Mouse (Mus musculus) ES-E14 (cell line): ENCODE measurements around the gene Lyl1. TPM values are rescaled to one million over a fixed set of nuclear protein-coding genes. Genes with fewer than 3 reads are reported as not detected.

Experiments used
- DNase-seq: peaks from one replicate; pipeline ENCODE4 v3.0.0-alpha.2; 2013; ENCODE audit warnings: low read depth, low spot score
- H3K27ac ChIP-seq: 2 replicates; pipeline ENCODE4 v1.5.1; 2012; ENCODE audit warnings: low read depth, mild to moderate bottlenecking, low read length, moderate library complexity, mixed read lengths; ENCODE audit not compliant: poor library complexity, insufficient read depth, severe bottlenecking
- H3K36me3 ChIP-seq: 2 replicates; pipeline ENCODE4 v1.6.1; 2012; ENCODE audit warnings: mild to moderate bottlenecking, low read length, moderate library complexity, mixed read lengths; ENCODE audit not compliant: control insufficient read depth, poor library complexity, insufficient read depth, severe bottlenecking
- H3K4me1 ChIP-seq, 2 experiments: fragments of 150-350 bp in 1 of 2; sonication (generic) in 1 of 2; 2 replicates each; pipeline ENCODE4 v1.6.1; 2012; ENCODE audit warnings: low read length in 2 of 2, mild to moderate bottlenecking in 1 of 2, mixed read lengths in 1 of 2; ENCODE audit not compliant: control insufficient read depth in 2 of 2, insufficient read depth in 2 of 2, poor library complexity in 1 of 2
- H3K4me3 ChIP-seq, 2 experiments: fragments of 150-350 bp in 1 of 2; sonication (generic) in 1 of 2; 2 replicates each; pipeline ENCODE4 v1.5.1; 2012; ENCODE audit warnings: low read length in 2 of 2, low read depth in 1 of 2, mild to moderate bottlenecking in 1 of 2, mixed read lengths in 1 of 2; ENCODE audit not compliant: insufficient read depth in 1 of 2, poor library complexity in 1 of 2, severe bottlenecking in 1 of 2
- H3K9ac ChIP-seq: 2 replicates; pipeline ENCODE4 v1.6.1; 2012; ENCODE audit warnings: low read depth, mild to moderate bottlenecking, low read length, mixed read lengths; ENCODE audit not compliant: poor library complexity, insufficient read depth, severe bottlenecking
- H3K9me3 ChIP-seq: fragments of 150-350 bp; sonication (generic); 2 replicates; pipeline ENCODE4 v1.6.1; 2012; ENCODE audit warnings: low read depth, mild to moderate bottlenecking, low read length; ENCODE audit not compliant: control insufficient read depth, insufficient read depth
- CHD2 ChIP-seq: IDR thresholded peaks from 2 replicates; pipeline ENCODE4 v1.6.1; 2014; ENCODE audit warnings: mild to moderate bottlenecking, low read depth, low read length, inconsistent platforms
- HCFC1 ChIP-seq: IDR thresholded peaks from 2 replicates; pipeline ENCODE4 v1.6.1; 2012; ENCODE audit warnings: low read length, inconsistent platforms, borderline replicate concordance; ENCODE audit not compliant: insufficient read depth
- MAFK ChIP-seq: IDR thresholded peaks from 2 replicates; pipeline ENCODE4 v1.6.1; 2014; ENCODE audit warnings: mild to moderate bottlenecking, low read depth, low read length, inconsistent platforms; ENCODE audit not compliant: insufficient read depth
- ZC3H11A ChIP-seq: IDR thresholded peaks from 2 replicates; pipeline ENCODE4 v1.6.1; 2012; ENCODE audit warnings: low read depth, mild to moderate bottlenecking, inconsistent platforms, low read length, borderline replicate concordance
- ZNF384 ChIP-seq: IDR thresholded peaks from 2 replicates; pipeline ENCODE4 v1.6.1; 2012; ENCODE audit warnings: low read depth, low read length, inconsistent platforms
- in situ Hi-C, 2 experiments: fragments of 600-800 bp; cut with MboI; formaldehyde crosslinking; loops; one replicate each; pipeline ENCODE4 v1.15.1; 2025; ENCODE audit warnings: low sequenced_read_pairs in 2 of 2, inconsistent platforms in 1 of 2; ENCODE audit not compliant: unreplicated experiment in 2 of 2
- total RNA-seq: library from RNA; depleted of rRNA; stranded (reverse); fragments of 300-350 nt; gene quantifications from 2 replicates; pipeline ENCODE4 v1.2.3, GENCODE M21; 2012; rRNA removed

Lyl1 gene
- total RNA-seq, 1 experiment: 0.49 TPM

DNA sequence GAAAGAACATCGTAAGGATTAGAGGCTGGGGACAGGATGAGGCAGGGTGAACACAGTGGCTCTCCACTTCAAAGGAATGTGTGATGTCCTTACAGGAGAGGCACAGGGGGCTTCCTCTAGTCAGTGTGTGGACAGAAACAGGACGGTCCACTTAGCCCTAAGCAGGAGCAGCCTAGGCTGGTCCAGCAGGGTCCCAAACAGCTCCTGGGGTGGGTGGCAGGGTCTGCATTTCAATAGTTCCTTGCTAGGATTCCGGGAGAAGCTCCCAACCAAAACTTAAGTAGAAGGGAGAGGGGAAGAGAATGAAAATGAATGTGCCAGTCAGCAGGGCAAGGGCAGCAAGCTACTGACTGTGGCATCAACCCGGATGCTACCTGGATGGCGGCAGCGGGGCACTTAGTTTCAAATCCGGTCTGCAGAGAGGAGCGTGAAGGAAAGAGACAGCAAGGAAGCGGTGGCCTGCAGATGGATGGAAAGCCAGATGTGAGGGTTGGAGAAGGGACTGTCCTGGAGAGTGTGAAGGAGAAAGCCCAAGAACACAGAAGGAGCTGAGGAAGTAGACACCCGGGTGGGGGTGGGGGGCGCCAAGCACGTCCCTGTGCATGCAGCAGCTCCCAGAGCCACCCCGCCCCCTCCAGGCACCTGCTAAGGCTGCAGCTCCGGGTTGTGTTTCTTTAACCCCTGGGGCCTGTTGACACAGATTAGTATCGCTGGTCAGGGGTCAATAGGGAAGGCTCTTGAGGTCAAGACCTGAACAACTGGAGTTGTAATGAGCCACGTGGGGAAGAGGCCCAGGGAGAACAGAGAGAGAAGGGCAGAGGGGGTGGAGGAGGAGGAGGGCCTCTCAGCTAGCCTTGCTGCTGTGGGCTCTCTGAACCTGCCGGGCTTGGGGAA is 44.0 kb downstream of the Lyl1 start:
- H3K9ac ChIP-seq: no peak overlapping the region
- in situ Hi-C loops: no loop called here

DNA sequence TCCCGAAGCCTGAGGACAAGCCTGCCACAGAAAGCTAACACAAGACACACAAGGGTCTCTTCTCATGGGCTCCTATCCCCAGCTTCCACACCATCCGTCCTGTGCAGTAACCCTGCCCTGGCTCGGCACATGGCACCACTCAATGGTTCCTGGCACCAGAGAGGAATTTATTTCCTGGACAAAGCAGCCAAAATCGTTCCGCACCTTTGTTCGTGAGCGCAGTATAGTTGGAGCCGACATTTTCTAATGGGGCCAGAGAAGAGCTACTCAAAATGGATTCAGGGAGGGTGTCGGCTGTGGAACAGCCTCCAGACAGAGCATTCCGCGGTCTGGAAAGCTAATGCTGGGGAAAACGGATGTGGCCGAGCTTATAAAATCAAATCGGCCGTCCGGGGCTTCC is 48.3 kb downstream of the Lyl1 start:
- Histone ChIP-seq H3K4me3 (no peak overlapping the region), H3K9me3 (no peaks in the 10 kb centered on the region), H3K4me1 (peaks cover 0 to 5% of the 10 kb centered on the region in 2 experiments; a peak in 1 of 4 replicates), H3K27ac (no peak overlapping the region), H3K9ac (no peak overlapping the region), H3K36me3 (no peaks in the 10 kb centered on the region)
- in situ Hi-C loops: no loop called here
- DNase-seq: no peak
- no peak for TF ChIP-seq ZC3H11A
- TF ChIP-seq ZNF384: no peak
- no peak for TF ChIP-seq CHD2
- TF ChIP-seq MAFK: no peak
- no peak for TF ChIP-seq HCFC1

More for the DNA sequence above, 44.0 kb downstream of the Lyl1 start:
- H3K9me3 ChIP-seq: no peaks in the 10 kb centered on the region
- no peak overlapping the region for H3K27ac ChIP-seq
- DNase-seq: no peak
- H3K4me1 ChIP-seq: peaks cover 1 to 13% of the 10 kb centered on the region in 2 experiments; a peak in 1 of 4 replicates
- no peak overlapping the region for H3K4me3 ChIP-seq
- no peak for TF ChIP-seq MAFK
- TF ChIP-seq ZC3H11A: no peak
- no peak for TF ChIP-seq ZNF384
- no peak for TF ChIP-seq HCFC1
- TF ChIP-seq CHD2: no peak
- H3K36me3 ChIP-seq: no peaks in the 10 kb centered on the region

DNA sequence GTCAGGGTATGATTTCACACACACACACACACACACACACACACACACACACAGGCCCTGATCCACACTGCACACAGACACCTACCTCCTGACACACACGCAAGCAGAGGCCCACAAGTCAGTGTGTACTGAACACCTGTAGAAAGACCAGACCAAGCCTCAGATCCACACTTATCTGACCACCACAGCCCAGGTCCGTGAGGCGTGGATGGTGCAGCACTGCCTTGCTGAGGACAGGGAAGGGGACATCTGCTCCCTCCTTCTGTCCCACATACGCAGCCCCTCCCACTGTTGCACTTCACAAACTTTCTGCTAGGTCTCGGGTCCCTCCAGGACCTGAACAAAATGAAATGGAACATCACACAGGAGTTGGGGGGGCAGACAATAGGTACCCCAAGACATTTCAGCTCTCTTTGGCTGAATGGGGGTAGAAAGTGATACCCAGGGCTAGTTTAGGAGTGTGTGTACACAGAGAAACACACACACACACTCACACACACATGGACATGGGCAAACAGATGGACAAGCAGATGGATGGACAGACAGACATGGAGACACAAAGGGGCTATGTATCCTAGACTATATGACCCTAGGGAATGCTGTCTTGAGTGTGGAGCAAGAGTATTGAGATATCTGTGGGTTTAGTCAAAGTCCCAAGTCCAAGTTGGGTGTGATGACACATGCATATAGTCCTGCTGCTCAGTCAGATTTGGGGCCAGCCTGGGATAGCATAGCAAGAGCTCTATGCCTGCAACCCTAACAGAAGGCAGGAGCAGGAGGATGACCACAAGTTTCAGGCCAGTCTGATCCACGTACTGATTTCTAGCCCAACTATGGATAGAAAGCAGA is 51.7 kb downstream of the Lyl1 start:
- H3K27ac ChIP-seq: no peak overlapping the region
- H3K9ac ChIP-seq: no peak overlapping the region
- no peak overlapping the region for H3K4me3 ChIP-seq
- no peak for TF ChIP-seq MAFK
- no peak for TF ChIP-seq ZNF384
- TF ChIP-seq CHD2: no peak
- TF ChIP-seq HCFC1: no peak
- no peak for TF ChIP-seq ZC3H11A
- in situ Hi-C loops: no loop called here
- H3K4me1 ChIP-seq: no peaks in the 10 kb centered on the region
- no peaks in the 10 kb centered on the region for H3K36me3 ChIP-seq
- DNase-seq: no peak
- no peaks in the 10 kb centered on the region for H3K9me3 ChIP-seq

Other genes with a start within 250 kb of the Lyl1 start
- 49.3 and 49.7 TPM in 2 replicates for gene Ier2, start 38.6 kb upstream of the Lyl1 start, total RNA-seq
- 260 and 334 TPM in 2 replicates for gene Trmt1, start 15.2 kb upstream of the Lyl1 start, total RNA-seq
- gene Nacc1, start 13.6 kb upstream of the Lyl1 start, total RNA-seq: 75.4 and 85.5 TPM in 2 replicates
- gene G430095P16Rik, start 21.6 kb downstream of the Lyl1 start, total RNA-seq: 1.5 and 2.1 TPM in 2 replicates
- 0.58 and 0.89 TPM in 2 replicates for gene Nfix, start 98.9 kb downstream of the Lyl1 start, total RNA-seq
- gene Dand5, start 121.4 kb downstream of the Lyl1 start, total RNA-seq: 1.0 and 1.4 TPM in 2 replicates
- 24.7 and 30.8 TPM in 2 replicates for gene Gadd45gip1, start 130.1 kb downstream of the Lyl1 start, total RNA-seq
- gene Rad23a, start 139.2 kb downstream of the Lyl1 start, total RNA-seq: 76.7 and 76.8 TPM in 2 replicates
- gene Calr, start 145.5 kb downstream of the Lyl1 start, total RNA-seq: 1,121 and 1,357 TPM in 2 replicates
- 123 and 137 TPM in 2 replicates for gene Farsa, start 155.5 kb downstream of the Lyl1 start, total RNA-seq
- 34.7 and 42.3 TPM in 2 replicates for gene Syce2, start 170.7 kb downstream of the Lyl1 start, total RNA-seq
- gene Gcdh, start 192.5 kb downstream of the Lyl1 start, total RNA-seq: 36.3 and 57.2 TPM in 2 replicates
- 0.31 and 0.53 TPM in 2 replicates for gene Klf1, start 200.5 kb downstream of the Lyl1 start, total RNA-seq
- gene Dnase2a, start 207.1 kb downstream of the Lyl1 start, total RNA-seq: 23.7 and 29.5 TPM in 2 replicates
- gene Mast1, start 235.9 kb downstream of the Lyl1 start, total RNA-seq: 1.4 and 2.5 TPM in 2 replicates
- gene Rtbdn, start 245.5 kb downstream of the Lyl1 start, total RNA-seq: 0.13 TPM in 1 of 2 replicates, not detected in the other